Mouse (Mus musculus) lung, embryonic 15.5 days (tissue): ENCODE measurements around the gene Ptch1. TPM values are rescaled to one million over a fixed set of nuclear protein-coding genes. Genes with fewer than 3 reads are reported as not detected.

Experiments
- ATAC-seq: fragments of 200-750 bp; cut with Nextera tagmentation; 2 replicates; pipeline ENCODE4 v1.8.0; 2017; ENCODE audit warnings: moderate number of reproducible peaks, borderline replicate concordance; ENCODE audit not compliant: low FRiP score, low TSS enrichment; ENCODE audit errors: extremely low read depth
- H3K27ac ChIP-seq: fragments of 300-500 bp; sonication (generic); 2 replicates; pipeline ENCODE4 v1.5.1; 2015; ENCODE audit warnings: moderate library complexity, mild to moderate bottlenecking, inconsistent platforms
- H3K27me3 ChIP-seq: fragments of 300-500 bp; sonication (generic); 2 replicates; pipeline ENCODE4 v1.6.1; 2015; ENCODE audit warnings: inconsistent platforms
- H3K36me3 ChIP-seq: fragments of 300-500 bp; sonication (generic); 2 replicates; pipeline ENCODE4 v1.6.1; 2015; ENCODE audit warnings: inconsistent platforms
- H3K4me1 ChIP-seq: fragments of 300-500 bp; sonication (generic); 2 replicates; pipeline ENCODE4 v1.6.1; 2015; ENCODE audit warnings: inconsistent platforms
- H3K4me2 ChIP-seq: fragments of 300-500 bp; sonication (generic); 2 replicates; pipeline ENCODE4 v1.6.1; 2015; ENCODE audit warnings: inconsistent platforms, mild to moderate bottlenecking, moderate library complexity
- H3K4me3 ChIP-seq: fragments of 300-500 bp; sonication (generic); 2 replicates; pipeline ENCODE4 v1.5.1; 2015; ENCODE audit warnings: mild to moderate bottlenecking, inconsistent platforms
- H3K9ac ChIP-seq: fragments of 300-500 bp; sonication (generic); 2 replicates; pipeline ENCODE4 v1.6.1; 2015; ENCODE audit warnings: inconsistent platforms
- H3K9me3 ChIP-seq: fragments of 300-500 bp; sonication (generic); 2 replicates; pipeline ENCODE4 v1.6.1; 2016; ENCODE audit warnings: inconsistent platforms
- WGBS: fragments of 180-500 bp; shearing (Covaris S2); methylation state at CpG from one replicate; pipeline ENCODE4 v1.1.7; 2015; 5-methylcytosine and 5-hydroxymethylcytosine counted together
- polyA plus RNA-seq: library from polyadenylated mRNA; unstranded; fragments of >200 nt; fragmentation: Nextera tagmentation; extraction: Ambion mirVana; gene quantifications from 2 replicates; pipeline ENCODE4 v1.2.1, GENCODE M21; 2015

Ptch1 gene
- 34.8 and 36.8 TPM in 2 replicates for polyA plus RNA-seq

DNA sequence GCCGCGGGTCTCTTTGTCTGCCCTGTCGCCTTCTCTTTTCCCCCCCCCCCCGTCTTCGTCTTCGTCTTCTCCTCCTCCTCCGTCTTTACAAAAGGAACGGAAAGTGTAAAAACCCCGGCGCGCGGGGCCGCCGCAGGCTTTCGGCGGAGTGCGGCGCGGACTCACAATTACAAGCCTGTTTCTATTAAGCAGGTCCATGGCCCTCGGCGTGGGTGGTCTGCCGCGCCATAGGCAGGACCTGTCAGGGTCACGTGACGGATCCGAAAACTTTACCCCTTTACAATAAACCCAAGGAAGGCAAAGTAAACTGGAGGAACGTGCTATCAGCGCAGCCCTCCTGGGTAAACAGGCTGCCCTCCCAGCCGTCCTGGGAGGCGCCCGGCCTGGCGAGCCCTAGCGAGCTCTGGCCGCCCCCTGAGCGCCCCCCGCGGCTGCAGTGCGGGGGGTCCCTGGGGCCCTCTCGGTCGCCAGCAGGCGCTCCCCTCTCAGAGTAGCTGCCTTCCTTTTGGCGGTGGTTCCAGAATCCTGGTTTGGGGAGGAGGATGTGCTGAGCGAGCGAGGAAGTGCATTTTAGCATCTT is at the start of gene Ptch1:
TSS of gene Ptch1 (minus strand) at position 343 of the 580 bp plus-strand sequence.
- Histone ChIP-seq H3K9ac (peak within 1 kb of the TSS; percentile 87), H3K4me1 (peaks cover 36% of the 10 kb centered on the region), H3K4me2 (peak within 1 kb of the TSS; percentile 88), H3K36me3 (no peaks in the 10 kb centered on the region), H3K9me3 (no peaks in the 10 kb centered on the region), H3K4me3 (peak within 1 kb of the TSS; percentile 77), H3K27me3 (no peaks in the 10 kb centered on the region), H3K27ac (peak within 1 kb of the TSS; percentile 94)
- peak; percentile 54 for ATAC-seq
- whole genome bisulfite sequencing, result 1% methylated on average over 42 of the region's 44 CpGs

- Histone ChIP-seq H3K4me2 (no peak overlapping the region), H3K9me3 (no peaks in the 10 kb centered on the region), H3K36me3 (no peaks in the 10 kb centered on the region), H3K9ac (no peak overlapping the region), H3K27me3 (no peaks in the 10 kb centered on the region), H3K4me1 (no peaks in the 10 kb centered on the region), H3K27ac (no peak overlapping the region), H3K4me3 (no peak overlapping the region)
- ATAC-seq, result no peak
- 50% methylated on average over 3 of the region's 3 CpGs for WGBS
Measured at GRCm38 (mm10) chr13:63621301-63621700, 47.9 kb upstream of the Ptch1 start.

DNA sequence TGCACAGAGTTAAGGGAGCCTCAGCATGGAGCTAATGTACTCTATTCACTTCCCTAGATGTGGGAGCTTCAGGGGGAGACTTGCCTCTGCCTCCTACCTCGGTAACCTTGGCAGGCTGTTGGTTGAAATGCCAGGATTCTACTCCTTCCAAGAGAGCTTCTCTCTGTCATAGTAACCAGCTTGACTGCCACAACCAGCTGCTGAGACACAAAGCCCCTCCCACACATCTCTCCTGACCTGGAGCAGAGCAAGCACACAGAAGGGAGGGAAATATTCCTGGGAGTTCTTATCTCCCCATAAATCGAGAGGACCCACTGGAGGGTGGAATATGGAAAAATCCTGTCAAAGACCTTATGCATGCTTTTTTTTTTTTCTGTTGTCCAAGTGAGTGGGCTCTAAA is 39.8 kb upstream of the Ptch1 start:
- WGBS, result 30% methylated on average over 2 of the region's 2 CpGs
- Histone ChIP-seq H3K4me3 (no peak overlapping the region), H3K36me3 (no peaks in the 10 kb centered on the region), H3K27me3 (no peaks in the 10 kb centered on the region), H3K9me3 (no peaks in the 10 kb centered on the region), H3K4me2 (no peak overlapping the region), H3K4me1 (peaks cover 16% of the 10 kb centered on the region), H3K27ac (no peak overlapping the region), H3K9ac (no peak overlapping the region)
- no peak for ATAC-seq

DNA sequence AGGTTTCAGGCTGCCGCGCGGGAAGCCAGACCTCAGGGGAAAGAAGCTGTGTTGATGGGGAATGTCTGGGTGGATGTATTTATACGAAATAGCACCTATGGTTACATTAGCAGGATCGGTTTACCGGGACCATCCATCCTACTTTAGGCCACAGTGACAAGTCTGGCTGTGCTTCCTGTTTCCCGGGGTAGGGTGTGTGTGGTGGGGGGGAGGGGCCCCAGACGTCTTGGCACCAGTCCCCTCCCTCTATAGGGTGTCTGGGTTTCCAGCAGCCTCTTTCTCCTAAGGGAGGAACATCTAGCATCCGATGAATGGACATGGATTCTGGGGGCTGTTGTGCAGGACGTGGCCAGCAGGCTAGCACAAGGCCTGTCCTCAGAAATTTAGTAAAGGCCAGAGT is 36.3 kb upstream of the Ptch1 start:
- Histone ChIP-seq H3K9ac (no peak overlapping the region), H3K27ac (no peak overlapping the region), H3K36me3 (no peaks in the 10 kb centered on the region), H3K4me2 (no peak overlapping the region), H3K4me3 (no peak overlapping the region), H3K9me3 (no peaks in the 10 kb centered on the region), H3K4me1 (peaks cover 16% of the 10 kb centered on the region), H3K27me3 (no peaks in the 10 kb centered on the region)
- ATAC-seq, result peak; percentile 52
- WGBS, result 15% methylated on average over 10 of the region's 10 CpGs

DNA sequence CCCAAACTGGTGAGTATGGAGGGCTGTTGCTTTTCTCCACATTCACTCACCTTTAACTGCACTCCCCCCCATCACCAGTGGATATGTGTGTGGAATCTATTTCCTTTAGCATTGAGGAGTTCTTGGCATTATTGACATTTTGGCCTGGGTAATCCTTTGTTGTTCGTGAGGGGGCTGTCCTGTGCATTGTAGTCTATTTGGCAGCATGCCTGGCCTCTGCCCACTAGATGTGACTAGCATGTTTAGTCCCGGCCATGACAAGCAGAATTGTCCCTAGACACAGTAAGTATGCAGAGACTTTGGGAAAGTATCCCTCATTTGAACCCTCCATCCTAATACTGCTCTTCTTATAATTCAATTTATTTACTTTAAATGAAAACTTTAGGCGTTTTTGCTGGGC is 24.2 kb upstream of the Ptch1 start:
- H3K27ac ChIP-seq, result no peak overlapping the region
- WGBS, result 58% methylated on average over 3 of the region's 3 CpGs
- peaks cover 3% of the 10 kb centered on the region; the same call in 1 of the 2 replicates for H3K4me1 ChIP-seq
- no peak overlapping the region for H3K4me2 ChIP-seq
- H3K9me3 ChIP-seq, result no peaks in the 10 kb centered on the region
- no peak for ATAC-seq
- H3K9ac ChIP-seq, result no peak overlapping the region
- H3K36me3 ChIP-seq, result no peaks in the 10 kb centered on the region
- no peaks in the 10 kb centered on the region for H3K27me3 ChIP-seq
- no peak overlapping the region for H3K4me3 ChIP-seq

- 0 out of 2 replicates have a peak overlapping the region, but pooled peaks have one; percentile 12 for H3K27ac ChIP-seq
- ATAC-seq, result no peak
- no peak overlapping the region for H3K9ac ChIP-seq
- H3K4me1 ChIP-seq, result peaks cover 3% of the 10 kb centered on the region; the same call in 1 of the 2 replicates
- WGBS, result 58% methylated on average over 7 of the region's 7 CpGs
- no peaks in the 10 kb centered on the region for H3K27me3 ChIP-seq
- H3K36me3 ChIP-seq, result no peaks in the 10 kb centered on the region
- no peak overlapping the region for H3K4me2 ChIP-seq
- H3K4me3 ChIP-seq, result no peak overlapping the region
- H3K9me3 ChIP-seq, result no peaks in the 10 kb centered on the region
Measured at GRCm38 (mm10) chr13:63595869-63596268, 22.5 kb upstream of the Ptch1 start.

GRCm38 (mm10) chr13:63593469-63594050 is 20.2 kb upstream of the Ptch1 start:
- 80% methylated on average over 13 of the region's 13 CpGs for WGBS
- H3K4me3 ChIP-seq, result no peak overlapping the region
- no peak overlapping the region for H3K9ac ChIP-seq
- no peak overlapping the region for H3K4me2 ChIP-seq
- no peak for ATAC-seq
- H3K27ac ChIP-seq, result no peak overlapping the region
- no peaks in the 10 kb centered on the region for H3K27me3 ChIP-seq
- H3K36me3 ChIP-seq, result no peaks in the 10 kb centered on the region
- peaks cover 3% of the 10 kb centered on the region; the same call in 1 of the 2 replicates for H3K4me1 ChIP-seq
- H3K9me3 ChIP-seq, result no peaks in the 10 kb centered on the region

- H3K4me2 ChIP-seq, result no peak overlapping the region
- WGBS, result 85% methylated on average over 5 of the region's 5 CpGs
Measured at GRCm38 (mm10) chr13:63592755-63593154, 19.4 kb upstream of the Ptch1 start.

DNA sequence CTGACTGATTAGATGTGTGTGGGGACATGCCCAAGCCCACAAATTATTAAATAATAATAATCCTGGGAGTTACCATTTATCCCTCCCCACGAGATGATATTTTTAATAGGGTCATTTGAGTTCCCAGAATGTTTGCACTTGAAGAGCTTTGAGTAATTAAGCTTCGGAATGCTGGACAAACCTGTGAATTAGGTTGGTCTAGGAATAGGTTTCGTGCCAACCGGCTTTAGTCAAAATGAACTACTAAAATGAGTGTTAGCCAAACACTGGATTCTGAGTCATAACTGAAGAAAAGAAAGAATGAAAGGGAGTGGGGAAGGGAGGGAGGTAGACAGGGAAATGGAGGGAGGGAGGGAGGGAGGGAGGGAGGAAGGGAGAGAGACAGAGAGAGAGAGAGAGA is 1.2 kb upstream of the Ptch1 start:
- WGBS, result 49% methylated on average over 4 of the region's 4 CpGs
- ATAC-seq, result no peak
- no peak overlapping the region for H3K4me2 ChIP-seq
- H3K27ac ChIP-seq, result no peak overlapping the region
- no peaks in the 10 kb centered on the region for H3K27me3 ChIP-seq
- H3K4me3 ChIP-seq, result no peak overlapping the region
- no peaks in the 10 kb centered on the region for H3K36me3 ChIP-seq
- H3K4me1 ChIP-seq, result peaks cover 25% of the 10 kb centered on the region
- H3K9ac ChIP-seq, result no peak overlapping the region
- no peaks in the 10 kb centered on the region for H3K9me3 ChIP-seq

More at GRCm38 (mm10) chr13:63592755-63593154, 19.4 kb upstream of the Ptch1 start:
- Histone ChIP-seq H3K4me1 (peaks cover 3% of the 10 kb centered on the region; the same call in 1 of the 2 replicates), H3K36me3 (no peaks in the 10 kb centered on the region), H3K9me3 (no peaks in the 10 kb centered on the region), H3K4me3 (no peak overlapping the region), H3K27me3 (no peaks in the 10 kb centered on the region), H3K27ac (no peak overlapping the region), H3K9ac (no peak overlapping the region)
- ATAC-seq, result no peak

GRCm38 (mm10) chr13:63572453-63573255 is 744 bp downstream of the Ptch1 start:
- under 1% methylated on average over 67 of the region's 67 CpGs for WGBS
- Histone ChIP-seq H3K4me2 (peak overlapping the region; percentile 88), H3K9ac (peak overlapping the region; percentile 87), H3K27me3 (no peaks in the 10 kb centered on the region), H3K36me3 (no peaks in the 10 kb centered on the region), H3K9me3 (no peaks in the 10 kb centered on the region), H3K27ac (peak overlapping the region; percentile 94), H3K4me3 (peak overlapping the region; percentile 77), H3K4me1 (peaks cover 36% of the 10 kb centered on the region)
- peak; percentile 9; the same call in 1 of the 2 replicates for ATAC-seq

- Histone ChIP-seq H3K9me3 (no peaks in the 10 kb centered on the region), H3K27me3 (no peaks in the 10 kb centered on the region), H3K4me2 (peak overlapping the region; percentile 88), H3K4me3 (peak overlapping the region; percentile 77), H3K36me3 (no peaks in the 10 kb centered on the region), H3K4me1 (peaks cover 36% of the 10 kb centered on the region), H3K9ac (peak overlapping the region; percentile 87), H3K27ac (peak overlapping the region; percentile 94)
- no peak for ATAC-seq
- WGBS, result 3% methylated on average over 12 of the region's 12 CpGs
Measured at GRCm38 (mm10) chr13:63572111-63572452, 1.3 kb downstream of the Ptch1 start.

- H3K27me3 ChIP-seq, result no peaks in the 10 kb centered on the region
- no peak for ATAC-seq
Measured at GRCm38 (mm10) chr13:63570456-63570855, 2.9 kb downstream of the Ptch1 start.

More at GRCm38 (mm10) chr13:63570456-63570855, 2.9 kb downstream of the Ptch1 start:
- Histone ChIP-seq H3K9ac (0 out of 2 replicates have a peak overlapping the region, but pooled peaks have one; percentile 3), H3K4me1 (peaks cover 36% of the 10 kb centered on the region), H3K4me3 (peak overlapping the region; percentile 77), H3K36me3 (no peaks in the 10 kb centered on the region), H3K4me2 (peak overlapping the region; percentile 88), H3K27ac (peak overlapping the region; percentile 34), H3K9me3 (no peaks in the 10 kb centered on the region)
